Mouse (Mus musculus) myocyte (in vitro differentiated cells): ENCODE data around the gene Vapa. TPM values are rescaled to one million over a fixed set of nuclear protein-coding genes. Genes with fewer than 3 reads are reported as not detected.
A peak's percentile ranks its signal among the peaks of the same experiment; 100 is the strongest.
"Not testable (repeated sequence)": the region's sequence is repeated elsewhere in the genome, so short reads cannot be mapped to it uniquely, and the experiment has no call there.

Experiments
- H3K27me3 ChIP-seq: one replicate; pipeline ENCODE4 v1.6.1; 2011; ENCODE audit not compliant: control insufficient read depth, insufficient read depth, insufficient read length
- H3K36me3 ChIP-seq: one replicate; pipeline ENCODE4 v1.6.1; 2011; ENCODE audit not compliant: control insufficient read depth, insufficient read depth
- H3K4me2 ChIP-seq: one replicate; pipeline ENCODE4 v1.6.1; 2011; ENCODE audit warnings: low read depth, control low read depth
- H3K4me3 ChIP-seq: one replicate; pipeline ENCODE4 v1.5.1; 2011; ENCODE audit warnings: mild to moderate bottlenecking, control low read depth, moderate library complexity
- H3K79me2 ChIP-seq: one replicate; pipeline ENCODE4 v1.6.1; 2011; ENCODE audit not compliant: control insufficient read depth, insufficient read depth
- H3ac ChIP-seq: one replicate; pipeline ENCODE4 v1.6.1; 2011; ENCODE audit not compliant: control insufficient read depth, insufficient read length
- CEBPB ChIP-seq: IDR thresholded peaks from 2 replicates; pipeline ENCODE4 v1.6.1; 2011; ENCODE audit warnings: mild to moderate bottlenecking, moderate library complexity; ENCODE audit not compliant: poor library complexity, insufficient read depth, severe bottlenecking
- E2F4 ChIP-seq: IDR thresholded peaks from one replicate; pipeline ENCODE4 v1.6.1; 2011; ENCODE audit warnings: mild to moderate bottlenecking, control low read depth, moderate library complexity; ENCODE audit not compliant: insufficient read depth
- MAX ChIP-seq: IDR thresholded peaks from one replicate; pipeline ENCODE4 v1.6.1; 2011; ENCODE audit warnings: low read depth, mild to moderate bottlenecking, control low read depth
- MYOD1 ChIP-seq, 3 experiments: IDR thresholded peaks; one replicate each; pipeline ENCODE4 v1.6.1; 2011; ENCODE audit warnings: control low read depth in 2 of 3, low read depth in 2 of 3, mild to moderate bottlenecking in 2 of 3, moderate library complexity in 1 of 3; ENCODE audit not compliant: insufficient read length in 2 of 3, control insufficient read depth in 1 of 3
- MYOG ChIP-seq, 3 experiments: IDR thresholded peaks; one replicate each; pipeline ENCODE4 v1.6.1; 2011; ENCODE audit warnings: control low read depth in 2 of 3, low read depth in 2 of 3, mild to moderate bottlenecking in 2 of 3; ENCODE audit not compliant: insufficient read length in 2 of 3, control insufficient read depth in 1 of 3, insufficient read depth in 1 of 3
- POLR2A ChIP-seq: IDR thresholded peaks from one replicate; pipeline ENCODE4 v1.6.1; 2011; ENCODE audit warnings: low read depth, mild to moderate bottlenecking, control low read depth, moderate library complexity; ENCODE audit not compliant: insufficient read length
- POLR2AphosphoS2 ChIP-seq: IDR thresholded peaks from one replicate; pipeline ENCODE4 v1.6.1; 2011; ENCODE audit warnings: low read depth, control low read depth; ENCODE audit not compliant: insufficient read length
- REST ChIP-seq: IDR thresholded peaks from one replicate; pipeline ENCODE4 v1.6.1; 2011; ENCODE audit warnings: mild to moderate bottlenecking, control low read depth, moderate library complexity; ENCODE audit not compliant: insufficient read depth, insufficient read length
- SRF ChIP-seq: IDR thresholded peaks from one replicate; pipeline ENCODE4 v1.6.1; 2011; ENCODE audit warnings: low read depth; ENCODE audit not compliant: control insufficient read depth, insufficient read length
- TCF12 ChIP-seq: IDR thresholded peaks from one replicate; pipeline ENCODE4 v1.6.1; 2011; ENCODE audit warnings: mild to moderate bottlenecking, control low read depth; ENCODE audit not compliant: poor library complexity, insufficient read depth, severe bottlenecking
- TCF3 ChIP-seq: IDR thresholded peaks from one replicate; pipeline ENCODE4 v1.6.1; 2011; ENCODE audit warnings: low read depth, control low read depth; ENCODE audit not compliant: insufficient read length
- USF1 ChIP-seq: IDR thresholded peaks from one replicate; pipeline ENCODE4 v1.6.1; 2011; ENCODE audit warnings: low read depth, mild to moderate bottlenecking, control low read depth, moderate library complexity
- polyA plus RNA-seq: library from polyadenylated mRNA; unstranded; fragments of >200 nt; fragmentation: generic; extraction: Trizol; gene quantifications from one replicate; pipeline ENCODE4 v1.2.1, GENCODE M21; 2012; ENCODE audit warnings: missing spikeins

The Vapa gene
- polyA plus RNA-seq, 1 experiment = 78.9 TPM

- Histone ChIP-seq H3K79me2 (no peaks in the 10 kb centered on the region), H3K4me3 (no peak overlapping the region), H3K27me3 (no peaks in the 10 kb centered on the region), H3K4me2 (no peak overlapping the region), H3ac (no peak overlapping the region), H3K36me3 (no peaks in the 10 kb centered on the region)
- TF ChIP-seq USF1 (no peak), MYOG (IDR thresholded peaks at IDR 0.05; ENCODE audit: control insufficient read depth in 1 of 3, insufficient read depth in 1 of 3, insufficient read length in 2 of 3, low read depth in 2 of 3) (no peak), TCF12 (no peak), REST (no peak), MYOD1 (IDR thresholded peaks at IDR 0.05; ENCODE audit: control insufficient read depth in 1 of 3, insufficient read length in 2 of 3, low read depth in 2 of 3) (no peak), E2F4 (no peak), TCF3 (no peak), MAX (no peak), POLR2AphosphoS2 (no peak), POLR2A (no peak), SRF (no peak), CEBPB (no peak)
Measured at GRCm38 (mm10) chr17:65548698-65549365, 64.5 kb downstream of the Vapa start.

- not testable (repeated sequence) for H3K79me2 ChIP-seq, H3K4me2 ChIP-seq, H3K36me3 ChIP-seq, H3K27me3 ChIP-seq, H3K4me3 ChIP-seq, H3ac ChIP-seq
Measured at GRCm38 (mm10) chr17:65546221-65546620, 67.1 kb downstream of the Vapa start.

- TF ChIP-seq MYOG (IDR thresholded peaks at IDR 0.05; ENCODE audit: control insufficient read depth in 1 of 3, insufficient read depth in 1 of 3, insufficient read length in 2 of 3, low read depth in 2 of 3) (peak in 1 of 3 experiments; percentile 25), MYOD1 (IDR thresholded peaks at IDR 0.05; ENCODE audit: control insufficient read depth in 1 of 3, insufficient read length in 2 of 3, low read depth in 2 of 3) (no peak)
- H3K27me3 ChIP-seq = no peaks in the 10 kb centered on the region
Measured at GRCm38 (mm10) chr17:65540441-65541272, 72.7 kb downstream of the Vapa start, which contains the start of gene Tmem232. Gene Tmem232 (minus strand): TSS chr17:65540782.

GRCm38 (mm10) chr17:65536156-65536555, 77.2 kb downstream of the Vapa start:
- H3ac ChIP-seq = no peak overlapping the region
- no peaks in the 10 kb centered on the region for H3K27me3 ChIP-seq
- no peaks in the 10 kb centered on the region for H3K36me3 ChIP-seq
- TF ChIP-seq E2F4 (no peak), SRF (no peak), TCF3 (no peak), POLR2AphosphoS2 (no peak), MAX (no peak), REST (no peak), CEBPB (no peak), USF1 (no peak), MYOD1 (IDR thresholded peaks at IDR 0.05; ENCODE audit: control insufficient read depth in 1 of 3, insufficient read length in 2 of 3, low read depth in 2 of 3) (no peak), POLR2A (no peak), TCF12 (no peak), MYOG (IDR thresholded peaks at IDR 0.05; ENCODE audit: control insufficient read depth in 1 of 3, insufficient read depth in 1 of 3, insufficient read length in 2 of 3, low read depth in 2 of 3) (no peak)
- H3K4me3 ChIP-seq = no peak overlapping the region
- H3K79me2 ChIP-seq = no peaks in the 10 kb centered on the region
- no peak overlapping the region for H3K4me2 ChIP-seq

More at GRCm38 (mm10) chr17:65540441-65541272, 72.7 kb downstream of the Vapa start, which contains the start of gene Tmem232:
- no peaks in the 10 kb centered on the region for H3K79me2 ChIP-seq
- peak within 1 kb of the TSS; percentile 75 for H3K4me2 ChIP-seq
- no peak within 1 kb of the TSS for H3ac ChIP-seq
- H3K4me3 ChIP-seq = no peak within 1 kb of the TSS
- H3K36me3 ChIP-seq = no peaks in the 10 kb centered on the region

GRCm38 (mm10) chr17:65532381-65532780, 81.0 kb downstream of the Vapa start:
- H3K27me3 ChIP-seq, H3K36me3 ChIP-seq, H3ac ChIP-seq, H3K79me2 ChIP-seq, H3K4me3 ChIP-seq, H3K4me2 ChIP-seq: not testable (repeated sequence)

Other genes starting within 250 kb of the Vapa start
- gene Tmem232, start 72.8 kb downstream of the Vapa start, polyA plus RNA-seq = not detected
- 0.04 TPM for gene Txndc2, start 28.6 kb upstream of the Vapa start, polyA plus RNA-seq
- gene Rab31, start 159.2 kb upstream of the Vapa start, polyA plus RNA-seq = 60.7 TPM
- gene Ppp4r1, start 169.0 kb upstream of the Vapa start, polyA plus RNA-seq = 44.9 TPM